Mouse (Mus musculus) neural tube, embryonic 10.5 days (tissue): ENCODE measurements around the gene Ddrgk1.
"Not testable (repeated sequence)": the region's sequence is repeated elsewhere in the genome, so short reads cannot be mapped to it uniquely, and the experiment has no call there.

Source experiments
- DNase-seq: peaks from one replicate; pipeline ENCODE4 v3.0.0-alpha.2; 2017; ENCODE audit warnings: low spot score; ENCODE audit errors: extremely low spot score

Ddrgk1 gene

GRCm38 (mm10) chr2:130653760-130654159 is 10.7 kb downstream of the Ddrgk1 start:
- DNase-seq = no peak

DNA sequence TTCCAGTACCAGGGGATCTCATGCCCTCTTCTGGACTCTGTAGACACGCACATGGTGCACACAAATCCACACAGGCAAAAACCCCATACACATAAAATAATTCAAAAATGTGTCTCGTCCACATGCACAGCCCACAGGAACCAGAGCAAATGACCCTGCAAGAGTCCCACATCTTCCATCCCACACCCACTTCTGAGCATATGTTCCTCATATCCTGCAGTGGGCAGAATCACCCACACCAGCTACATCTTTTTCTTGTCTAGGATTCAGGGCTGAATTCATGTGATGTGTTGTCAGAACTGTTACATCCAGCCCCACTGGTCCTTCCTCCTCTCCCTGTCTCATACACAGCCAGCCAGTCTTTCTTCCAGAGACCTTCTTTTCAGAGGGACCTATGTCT is 11.2 kb downstream of the Ddrgk1 start:
- no peak for DNase-seq

- DNase-seq = not testable (repeated sequence)
Measured at GRCm38 (mm10) chr2:130649028-130649427, 15.4 kb downstream of the Ddrgk1 start.

DNA sequence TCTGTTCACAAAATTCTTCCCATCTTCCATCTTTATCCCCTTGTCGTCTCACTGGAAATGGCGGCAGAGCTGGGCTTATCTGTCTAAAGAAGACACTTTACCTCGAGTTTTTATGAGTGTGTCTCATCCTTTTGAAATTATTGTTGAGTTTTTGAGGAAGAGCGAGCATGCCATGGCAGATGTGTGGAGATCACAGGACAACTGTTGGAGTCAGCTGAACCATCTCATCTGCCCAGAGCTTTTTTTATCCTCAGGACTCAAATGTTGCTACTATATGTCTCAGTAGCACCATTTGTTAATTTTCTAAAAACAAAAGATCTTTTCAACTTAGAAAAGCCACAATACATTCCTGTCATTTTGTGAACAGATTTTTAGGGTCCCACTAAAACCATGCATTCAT is 19.3 kb downstream of the Ddrgk1 start:
- no peak for DNase-seq

GRCm38 (mm10) chr2:130642684-130643369 is 21.6 kb downstream of the Ddrgk1 start, which contains the start of gene Lzts3:
Gene Lzts3, minus strand, starts transcription at chr2:130642803.
- DNase-seq = peak; percentile 93

GRCm38 (mm10) chr2:130642197-130642660 is 22.2 kb downstream of the Ddrgk1 start:
- peak; percentile 32 for DNase-seq

DNA sequence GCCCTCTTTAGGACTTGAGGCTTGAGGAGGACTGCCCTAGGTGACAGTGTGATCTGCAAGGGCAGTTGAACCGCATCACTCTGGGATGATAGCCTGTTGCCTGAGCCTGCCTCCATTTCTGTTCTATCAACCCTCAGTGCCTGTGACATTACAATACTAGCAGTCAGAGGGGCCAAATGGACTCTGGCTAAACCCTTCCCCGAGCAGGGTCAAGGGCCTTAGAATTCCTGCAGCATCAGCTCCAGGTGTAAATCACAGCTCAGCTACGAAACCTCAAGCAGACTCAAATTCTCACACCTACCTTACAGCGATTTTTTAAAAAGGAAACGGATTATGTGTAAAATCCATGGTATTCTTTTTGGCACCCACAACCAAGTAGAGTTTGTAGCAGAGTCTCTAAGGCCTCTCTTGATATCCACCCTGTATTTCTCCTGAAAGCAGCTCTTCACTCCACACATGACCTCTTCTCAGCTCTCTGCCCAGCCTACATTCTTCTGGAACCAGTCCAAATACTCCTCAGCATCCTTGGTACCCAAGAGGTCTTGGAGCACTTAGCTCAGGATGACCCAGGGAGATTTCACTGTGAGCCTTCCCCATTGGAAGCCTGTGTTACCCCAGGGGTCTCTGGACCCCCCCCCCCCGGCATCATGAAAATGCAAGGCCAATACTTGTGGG is 23.0 kb downstream of the Ddrgk1 start:
- no peak for DNase-seq

DNA sequence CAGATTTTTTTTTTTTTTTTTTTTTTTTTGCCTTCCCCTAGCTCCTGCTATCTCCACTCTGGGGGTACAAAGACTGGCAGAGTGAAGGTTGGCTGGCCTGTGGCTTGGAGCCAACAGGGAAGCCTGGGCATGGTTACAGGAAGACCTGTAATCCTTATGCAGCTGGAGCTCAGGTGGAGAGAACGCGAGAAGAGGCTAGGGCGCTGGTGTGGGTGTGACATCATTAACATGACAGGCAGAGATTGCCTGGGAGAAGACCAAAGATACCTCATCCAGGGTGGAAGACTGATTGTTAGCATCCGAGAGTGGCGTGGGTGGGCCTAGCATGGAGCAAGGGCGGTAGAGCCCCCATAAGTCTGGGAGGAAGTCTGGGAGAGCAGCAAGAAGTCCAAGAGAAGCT is 25.2 kb downstream of the Ddrgk1 start:
- no peak for DNase-seq

DNA sequence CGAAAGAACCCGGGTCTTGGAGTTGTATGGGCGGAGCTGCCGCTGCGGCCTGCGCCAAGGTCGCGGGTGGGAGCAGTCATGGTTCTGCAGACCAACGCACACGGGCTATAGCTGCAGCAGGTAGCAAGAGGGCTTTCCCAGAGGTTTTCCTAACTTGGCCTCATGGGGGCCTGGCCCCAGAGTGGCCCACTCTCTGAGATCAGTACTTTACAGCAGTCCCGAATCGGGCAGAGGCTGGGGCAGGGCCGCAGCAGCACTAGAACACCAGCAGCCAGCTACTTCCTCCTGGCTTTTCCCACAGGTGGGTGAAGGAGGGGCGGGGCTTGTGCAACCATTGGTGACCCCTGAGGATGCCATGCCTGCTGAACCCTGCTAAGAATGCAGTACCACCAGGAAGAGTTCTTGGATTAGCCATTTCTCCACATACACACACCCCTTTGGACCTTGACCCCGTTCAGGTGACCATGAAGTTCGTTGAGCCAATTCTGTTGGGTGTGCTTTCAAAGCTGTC is 26.3 kb downstream of the Ddrgk1 start:
- DNase-seq = no peak

DNA sequence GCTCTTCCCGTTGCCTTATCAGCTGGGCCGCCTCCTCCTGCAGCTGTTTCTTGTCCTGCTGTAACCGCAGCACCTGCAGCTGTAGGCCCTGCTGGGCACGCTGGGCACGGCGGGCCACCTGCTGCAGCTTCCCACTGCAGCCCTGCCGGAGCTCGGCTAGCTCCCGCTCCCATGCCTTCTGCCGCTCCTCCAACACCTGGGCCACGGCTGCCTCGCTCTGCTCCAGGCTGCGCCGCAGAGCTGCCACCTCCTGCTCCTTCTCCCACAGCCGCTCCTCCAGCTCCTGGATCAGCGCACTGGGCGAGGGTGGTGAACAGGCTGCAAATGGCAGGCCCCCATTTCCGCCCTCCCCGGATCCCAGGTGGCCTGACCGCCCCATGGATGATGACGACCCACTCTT is 28.6 kb downstream of the Ddrgk1 start:
- peak; percentile 30 for DNase-seq

DNA sequence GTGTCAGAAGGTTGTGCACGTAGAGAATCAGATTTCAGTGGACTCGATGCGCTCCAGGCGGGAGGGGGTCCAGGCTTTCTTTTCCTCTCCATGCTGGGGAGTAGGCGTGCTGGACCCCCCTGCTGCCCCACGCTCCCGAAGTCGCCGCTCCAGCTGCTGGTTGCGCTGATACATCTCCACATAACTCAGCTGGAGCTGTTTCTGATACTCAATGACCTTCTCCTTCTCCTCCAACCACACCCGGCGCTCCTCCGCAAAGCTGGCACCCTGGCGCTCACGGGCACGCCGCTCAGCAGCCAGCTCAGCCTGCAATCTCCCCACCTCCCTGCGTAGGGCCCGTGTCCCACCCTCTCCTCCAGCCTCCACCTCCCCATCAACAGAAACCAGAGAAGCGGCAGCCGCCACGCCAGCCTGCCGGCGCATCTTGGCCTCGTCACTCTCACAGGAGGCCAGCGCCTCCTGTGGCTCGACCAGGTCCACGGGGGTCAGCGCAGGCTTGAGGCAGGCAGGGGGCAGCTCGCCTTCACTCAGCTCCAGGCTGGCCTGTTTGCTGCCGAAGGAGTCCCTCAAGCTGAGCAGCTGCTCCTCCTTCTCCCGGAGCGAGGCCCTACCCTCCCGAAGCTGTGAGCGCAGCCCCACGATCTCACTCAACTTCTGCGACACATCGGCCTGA is 29.6 kb downstream of the Ddrgk1 start:
- DNase-seq = peak; percentile 74

- DNase-seq = peak; percentile 51
Measured at GRCm38 (mm10) chr2:130634006-130634738, 30.3 kb downstream of the Ddrgk1 start.

- DNase-seq = no peak
Measured at GRCm38 (mm10) chr2:130632887-130633675, 31.4 kb downstream of the Ddrgk1 start.

DNA sequence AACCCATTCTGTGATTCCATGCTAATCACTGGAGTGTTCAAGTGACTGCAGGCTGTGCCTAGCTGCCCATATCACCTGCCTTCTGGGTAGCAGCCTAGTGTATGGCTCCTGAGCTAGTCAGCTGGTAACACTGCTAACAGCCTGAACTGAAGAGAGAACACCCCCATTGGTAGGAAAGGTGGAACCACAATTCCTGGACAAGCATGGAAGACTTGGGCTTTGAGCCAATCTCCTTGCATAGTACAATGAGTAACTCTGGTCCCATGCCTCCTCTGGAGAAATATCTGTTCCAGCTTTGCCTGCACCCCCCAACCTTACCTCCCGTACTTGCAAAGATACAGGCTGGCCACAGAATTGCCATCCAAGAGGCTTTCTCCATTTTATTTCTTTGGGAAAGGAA is 32.0 kb downstream of the Ddrgk1 start:
- no peak for DNase-seq

- peak; percentile 88 for DNase-seq
Measured at GRCm38 (mm10) chr2:130629839-130630203, 34.6 kb downstream of the Ddrgk1 start, which contains the start of the genes Fastkd5 and Ubox5. Gene Fastkd5, minus strand, starts transcription at chr2:130630027. Gene Ubox5, minus strand, starts transcription at chr2:130630038.

- no peak for DNase-seq
Measured at GRCm38 (mm10) chr2:130629080-130629838, 35.2 kb downstream of the Ddrgk1 start.

DNA sequence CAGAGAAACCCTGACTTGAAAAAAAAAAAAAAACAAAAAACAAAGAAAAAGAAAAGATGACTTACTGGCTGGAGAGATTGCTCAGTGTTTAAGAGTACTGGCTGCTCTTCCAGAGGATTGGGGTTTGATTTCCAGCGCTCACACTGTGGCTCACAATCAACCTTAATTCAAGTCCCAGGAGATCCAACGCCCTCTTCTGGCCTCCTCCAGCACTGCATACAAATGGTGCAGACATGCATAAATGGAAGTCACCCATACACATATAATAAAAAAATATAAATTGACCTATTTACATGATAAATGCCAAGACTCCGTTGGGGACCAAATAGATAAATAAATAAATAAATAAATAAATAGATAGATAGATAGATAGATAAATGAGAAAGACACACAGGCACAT is 36.0 kb downstream of the Ddrgk1 start:
- no peak for DNase-seq

- DNase-seq = no peak
Measured at GRCm38 (mm10) chr2:130618972-130619371, 45.5 kb downstream of the Ddrgk1 start.

- no peak for DNase-seq
Measured at GRCm38 (mm10) chr2:130613091-130613490, 51.4 kb downstream of the Ddrgk1 start.
